Mouse (Mus musculus): ENCODE results near the gene Flt3. TPM values are rescaled to one million over a fixed set of nuclear protein-coding genes. Genes with fewer than 3 reads are reported as not detected.

Flt3 gene
- total and polyA plus RNA-seq, 3 experiments, result 0.01 TPM; not detected in 2

DNA sequence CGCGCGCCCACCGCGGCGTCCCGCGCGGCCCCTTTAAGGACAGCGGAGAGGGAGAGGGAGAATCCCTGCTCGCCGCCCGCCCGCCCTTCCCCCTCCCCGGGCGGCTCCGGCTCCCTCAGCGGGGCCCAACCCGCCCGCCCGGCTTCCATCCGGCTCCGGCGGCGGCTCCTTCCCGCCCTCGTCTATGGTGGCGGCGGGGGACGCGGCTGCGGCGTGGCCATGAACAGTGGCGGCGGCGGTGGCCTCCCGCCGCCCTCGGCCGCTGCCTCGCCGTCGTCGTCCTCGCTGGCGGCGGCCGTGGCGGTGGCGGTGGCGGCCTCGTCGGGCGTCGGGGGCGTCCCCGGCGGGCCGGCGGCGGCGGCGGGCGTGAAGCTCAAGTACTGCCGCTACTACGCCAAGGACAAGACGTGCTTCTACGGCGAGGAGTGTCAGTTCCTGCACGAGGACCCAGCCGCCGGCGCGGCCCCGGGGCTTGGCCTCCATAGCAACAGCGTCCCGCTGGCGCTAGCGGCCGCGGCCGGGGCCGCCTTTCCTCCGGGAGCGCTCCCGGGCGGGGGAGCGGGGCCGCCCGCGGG is 30.2 kb upstream of the Flt3 start:
- H3K4me1 ChIP-seq (ENCODE audit: control insufficient read depth in 1 of 2, insufficient read depth in 2 of 2, low read length in 2 of 2), result peaks cover 25 to 27% of the 10 kb centered on the region in 2 experiments
- H3K27me3 ChIP-seq (ENCODE audit: control insufficient read depth in 1 of 2, insufficient read depth in 2 of 2, low read length in 2 of 2), result no peaks in the 10 kb centered on the region
- H3K36me3 ChIP-seq (ENCODE audit: control insufficient read depth in 1 of 2, insufficient read depth in 2 of 2, low read length in 2 of 2), result peaks cover 6 to 27% of the 10 kb centered on the region in 2 experiments
- H3K9ac ChIP-seq (ENCODE audit: control insufficient read depth, low read depth, low read length, poor library complexity, severe bottlenecking), result peak overlapping the region; percentile 99
- H3K79me2 ChIP-seq (ENCODE audit: control insufficient read depth, insufficient read depth, low read length, poor library complexity), result peaks cover 59% of the 10 kb centered on the region
- no peaks in the 10 kb centered on the region for H3K9me3 ChIP-seq (replicated peaks; ENCODE audit: insufficient read depth, low read length)
- 0 out of 2 replicates have a peak, but pooled peaks have one; percentile 41 for TF ChIP-seq UBTF (IDR thresholded peaks at IDR 0.05; ENCODE audit: borderline replicate concordance, insufficient read depth, low read depth, low read length)
- no peak for TF ChIP-seq POLR2AphosphoS2 (IDR thresholded peaks at IDR 0.05; ENCODE audit: low read length)
- no peak for TF ChIP-seq GATA1 (IDR thresholded peaks at IDR 0.05; ENCODE audit: low read depth, low read length)
- TF ChIP-seq JUND (IDR thresholded peaks at IDR 0.05; ENCODE audit: low read depth, low read length), result no peak
- TF ChIP-seq CTCF (IDR thresholded peaks at IDR 0.05 in 2 of 3, conservative IDR thresholded peaks at IDR 0.05 in 1 of 3; ENCODE audit: control insufficient read depth in 1 of 3, insufficient read depth in 1 of 3, low read depth in 2 of 3, low read length in 3 of 3, poor library complexity in 1 of 3, severe bottlenecking in 1 of 3), result no peak
- TF ChIP-seq USF1 (IDR thresholded peaks at IDR 0.05; ENCODE audit: low read depth, low read length), result no peak
- H3K27ac ChIP-seq (ENCODE audit: control insufficient read depth, low read depth, low read length), result peak overlapping the region; percentile 89
- peak overlapping the region; percentile 65 to 88 for H3K4me3 ChIP-seq (ENCODE audit: control insufficient read depth in 1 of 2, insufficient read depth in 1 of 2, low read depth in 2 of 2, low read length in 2 of 2)
- peak; percentile 42 for DNase-seq (ENCODE audit: low read depth, low spot score)

DNA sequence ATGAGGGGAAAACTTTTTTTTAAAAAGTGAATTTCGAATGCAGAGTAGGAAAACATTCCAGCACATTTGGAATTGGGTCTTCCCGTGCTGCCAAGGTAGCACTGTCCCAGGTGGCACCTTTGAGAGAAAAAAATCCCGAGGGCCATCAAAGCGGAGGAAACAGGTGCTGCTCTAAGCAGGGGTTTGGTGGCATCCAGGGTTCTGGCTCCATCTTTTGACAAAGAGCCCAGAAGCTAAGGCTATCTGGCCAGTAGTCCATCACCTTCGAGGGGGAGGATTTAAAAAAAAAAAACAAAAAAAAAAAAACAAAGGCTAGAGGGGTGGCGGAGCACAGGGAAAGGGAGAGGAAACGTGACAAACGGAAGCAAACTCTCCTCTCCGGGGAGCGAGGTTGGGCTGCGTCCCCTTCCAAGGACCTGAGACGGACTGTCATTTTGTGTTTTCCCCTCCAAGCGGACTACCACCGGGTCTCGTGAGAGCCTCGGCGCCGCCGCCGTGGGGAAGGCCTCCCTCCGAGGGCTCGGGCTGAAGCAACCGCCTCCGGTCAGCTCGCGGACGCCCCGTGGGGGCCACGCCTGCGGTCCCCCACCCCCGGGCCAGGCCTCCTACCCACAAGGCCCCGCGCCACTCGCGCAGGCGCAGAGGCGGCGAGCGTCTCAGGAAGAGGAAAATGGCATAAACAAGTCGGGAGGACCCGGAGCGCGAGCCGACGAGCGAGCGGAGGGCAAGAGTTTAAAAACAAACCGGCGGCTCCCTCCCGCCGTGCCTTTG is 29.4 kb upstream of the Flt3 start, which contains the start of gene Pan3:
Gene Pan3 (plus strand): TSS at position 627 of the 771 bp plus-strand sequence.
- peak; percentile 97 for DNase-seq (ENCODE audit: low read depth, low spot score)
- Histone ChIP-seq H3K9me3 (replicated peaks; ENCODE audit: insufficient read depth, low read length) (no peaks in the 10 kb centered on the region), H3K79me2 (ENCODE audit: control insufficient read depth, insufficient read depth, low read length, poor library complexity) (peaks cover 52% of the 10 kb centered on the region), H3K27me3 (ENCODE audit: control insufficient read depth in 1 of 2, insufficient read depth in 2 of 2, low read length in 2 of 2) (no peaks in the 10 kb centered on the region), H3K4me3 (ENCODE audit: control insufficient read depth in 1 of 2, insufficient read depth in 1 of 2, low read depth in 2 of 2, low read length in 2 of 2) (peak within 1 kb of the TSS; percentile 65 to 88), H3K4me1 (ENCODE audit: control insufficient read depth in 1 of 2, insufficient read depth in 2 of 2, low read length in 2 of 2) (peaks cover 25 to 27% of the 10 kb centered on the region in 2 experiments), H3K27ac (ENCODE audit: control insufficient read depth, low read depth, low read length) (peak within 1 kb of the TSS; percentile 89), H3K9ac (ENCODE audit: control insufficient read depth, low read depth, low read length, poor library complexity, severe bottlenecking) (peak within 1 kb of the TSS; percentile 99), H3K36me3 (ENCODE audit: control insufficient read depth in 1 of 2, insufficient read depth in 2 of 2, low read length in 2 of 2) (peaks cover 6 to 27% of the 10 kb centered on the region in 2 experiments)
- TF ChIP-seq MAX (IDR thresholded peaks at IDR 0.05; ENCODE audit: low read length) (no peak; the same call in 1 of the 2 replicates), CHD1 (IDR thresholded peaks at IDR 0.05; ENCODE audit: low read depth, low read length) (peak; percentile 89; the same call in 1 of the 2 replicates), ELF1 (IDR thresholded peaks at IDR 0.05; ENCODE audit: low read depth, low read length) (peak; percentile 93), SMC3 (IDR thresholded peaks at IDR 0.05; ENCODE audit: low read depth, low read length) (no peak), GATA1 (IDR thresholded peaks at IDR 0.05; ENCODE audit: low read depth, low read length) (no peak), HCFC1 (IDR thresholded peaks at IDR 0.05; ENCODE audit: low read depth, low read length) (peak; percentile 91), TCF12 (IDR thresholded peaks at IDR 0.05; ENCODE audit: low read depth, low read length) (peak; percentile 82), KAT2A (conservative IDR thresholded peaks at IDR 0.05; ENCODE audit: low read depth, low read length) (peak; percentile 74; the same call in 1 of the 2 replicates), ZKSCAN1 (IDR thresholded peaks at IDR 0.05; ENCODE audit: low read depth, low read length) (peak; percentile 28; the same call in 1 of the 2 replicates), ETS1 (IDR thresholded peaks at IDR 0.05; ENCODE audit: low read depth, low read length) (0 out of 2 replicates have a peak, but pooled peaks have one; percentile 30), USF1 (IDR thresholded peaks at IDR 0.05; ENCODE audit: low read depth, low read length) (peak; percentile 30; the same call in 1 of the 2 replicates), SIN3A (IDR thresholded peaks at IDR 0.05; ENCODE audit: low read length) (peak; percentile 96), CTCF (IDR thresholded peaks at IDR 0.05 in 2 of 3, conservative IDR thresholded peaks at IDR 0.05 in 1 of 3; ENCODE audit: control insufficient read depth in 1 of 3, insufficient read depth in 1 of 3, low read depth in 2 of 3, low read length in 3 of 3, poor library complexity in 1 of 3, severe bottlenecking in 1 of 3) (0 out of 6 replicates have a peak, but pooled peaks of 1 of the 3 experiments have one; percentile 1), POLR2AphosphoS2 (IDR thresholded peaks at IDR 0.05; ENCODE audit: low read length) (peak; percentile 92), TAL1 (IDR thresholded peaks at IDR 0.05; ENCODE audit: low read length) (no peak), MEF2A (IDR thresholded peaks at IDR 0.05; ENCODE audit: extremely low read depth, insufficient replicate concordance, low read depth, low read length, poor library complexity, severe bottlenecking) (no peak), UBTF (IDR thresholded peaks at IDR 0.05; ENCODE audit: borderline replicate concordance, insufficient read depth, low read depth, low read length) (no peak), MAZ (IDR thresholded peaks at IDR 0.05; ENCODE audit: low read depth, low read length) (peak; percentile 97; the same call in 1 of the 2 replicates), MAFK (IDR thresholded peaks at IDR 0.05; ENCODE audit: borderline replicate concordance, low read depth, low read length) (no peak), EP300 (IDR thresholded peaks at IDR 0.05; ENCODE audit: low read depth in 1 of 2, low read length in 2 of 2) (peak in 1 of 2 experiments; percentile 20; a peak in 2 of 4 replicates), ZNF384 (IDR thresholded peaks at IDR 0.05; ENCODE audit: low read depth, low read length) (peak; percentile 89), POLR2AphosphoS5 (IDR thresholded peaks at IDR 0.05; ENCODE audit: borderline replicate concordance, low read depth, low read length) (no peak; the same call in 1 of the 2 replicates), TBP (IDR thresholded peaks at IDR 0.05; ENCODE audit: low read depth, low read length) (peak; percentile 85), RAD21 (IDR thresholded peaks at IDR 0.05; ENCODE audit: low read depth, low read length) (no peak), CHD2 (IDR thresholded peaks at IDR 0.05; ENCODE audit: low read length) (no peak), GABPA (IDR thresholded peaks at IDR 0.05; ENCODE audit: low read depth, low read length) (no peak)

Data from MEL (cell line).